Mouse (Mus musculus) embryo, embryonic 9.5 days (tissue): ENCODE data around the gene Lcn10.
A peak's percentile ranks its signal among the peaks of the same experiment; 100 is the strongest.
"Not testable (repeated sequence)": the region's sequence is repeated elsewhere in the genome, so short reads cannot be mapped to it uniquely, and the experiment has no call there.

Source experiments
- DNase-seq: peaks from one replicate; pipeline ENCODE4 v3.0.0-alpha.2; 2017; ENCODE audit errors: extremely low spot score

Gene Lcn10

DNA sequence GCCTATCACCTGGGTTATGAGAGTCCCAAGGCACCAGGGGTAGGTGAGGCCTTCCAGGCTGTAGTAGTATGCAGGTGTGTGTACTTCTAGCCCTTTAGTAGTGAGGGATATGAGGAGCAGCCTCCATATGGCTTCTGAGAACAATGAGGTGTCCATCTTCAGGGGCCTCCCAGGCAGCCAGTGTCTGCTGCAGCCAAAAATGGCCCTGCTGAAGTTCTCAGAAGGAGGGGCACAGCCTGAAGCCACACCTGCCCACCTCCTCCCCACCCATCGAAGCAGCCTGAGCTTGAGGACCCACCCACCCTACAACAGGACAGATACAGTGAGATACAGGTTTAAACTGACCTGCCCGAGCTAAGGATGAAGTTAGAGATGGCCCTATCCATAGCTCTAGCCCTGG is at the start of gene Lcn10:
Gene Lcn10 (plus strand): TSS at position 301 of the 400 bp plus-strand sequence.
- no peak for DNase-seq

DNA sequence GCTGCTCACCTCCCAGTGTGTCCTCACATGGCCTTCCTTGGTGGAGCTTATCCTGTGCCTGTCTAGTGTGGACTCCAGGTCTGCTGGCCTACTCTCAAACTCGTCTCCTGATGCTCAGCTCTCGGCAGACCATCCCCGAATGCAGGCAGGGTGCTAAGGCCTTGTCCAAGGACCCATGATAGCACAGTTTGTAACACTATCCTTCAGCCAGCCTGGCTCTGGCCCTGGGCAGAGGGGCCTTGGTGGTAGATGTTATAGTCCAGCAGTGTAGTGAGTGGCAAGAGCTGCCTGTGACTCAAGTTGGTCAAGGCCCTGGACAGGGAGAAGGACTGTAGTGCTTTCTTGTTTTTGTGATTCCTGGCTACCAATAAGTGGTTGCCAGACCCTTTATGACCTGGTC is 48.9 kb upstream of the Lcn10 start:
- DNase-seq = no peak

DNA sequence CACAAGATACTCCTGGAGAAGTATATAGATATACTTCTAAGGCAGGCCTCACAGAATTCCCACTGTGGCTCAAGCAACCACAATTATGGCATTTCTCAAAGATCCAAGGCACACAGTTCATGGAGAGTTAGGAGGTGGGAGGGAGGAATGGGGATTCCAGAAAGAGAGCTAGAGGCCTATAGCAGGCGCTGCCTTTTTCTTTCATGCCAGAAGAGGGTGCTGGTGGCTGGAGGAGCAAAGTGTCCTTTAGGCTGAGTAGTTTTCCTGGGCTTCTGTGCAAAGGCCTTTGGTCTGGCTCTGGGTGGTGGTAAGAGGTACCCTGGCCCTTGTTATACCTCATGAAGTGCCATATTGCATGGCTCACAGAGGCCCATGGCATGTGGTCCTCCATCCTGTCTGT is 48.5 kb upstream of the Lcn10 start:
- no peak for DNase-seq

DNA sequence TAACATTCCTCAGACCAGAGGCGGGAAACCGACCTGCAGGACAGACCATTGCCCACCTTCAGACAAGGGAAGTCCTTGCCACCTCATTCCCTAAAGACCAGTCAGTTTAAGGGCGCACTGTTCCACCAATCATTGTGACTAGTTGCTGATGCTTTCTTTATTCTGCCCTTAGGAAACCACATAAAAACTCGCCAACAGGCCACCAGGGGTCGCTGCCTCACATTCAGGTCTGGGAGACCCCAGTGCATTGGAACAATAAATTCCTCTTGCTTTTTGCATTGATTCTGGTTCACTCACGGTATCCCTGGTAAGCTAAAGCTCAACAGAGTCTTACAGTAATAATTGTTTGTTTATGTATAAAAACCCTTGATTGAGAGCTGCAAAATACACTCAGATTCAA is 42.6 kb upstream of the Lcn10 start:
- peak; percentile 39 for DNase-seq

DNA sequence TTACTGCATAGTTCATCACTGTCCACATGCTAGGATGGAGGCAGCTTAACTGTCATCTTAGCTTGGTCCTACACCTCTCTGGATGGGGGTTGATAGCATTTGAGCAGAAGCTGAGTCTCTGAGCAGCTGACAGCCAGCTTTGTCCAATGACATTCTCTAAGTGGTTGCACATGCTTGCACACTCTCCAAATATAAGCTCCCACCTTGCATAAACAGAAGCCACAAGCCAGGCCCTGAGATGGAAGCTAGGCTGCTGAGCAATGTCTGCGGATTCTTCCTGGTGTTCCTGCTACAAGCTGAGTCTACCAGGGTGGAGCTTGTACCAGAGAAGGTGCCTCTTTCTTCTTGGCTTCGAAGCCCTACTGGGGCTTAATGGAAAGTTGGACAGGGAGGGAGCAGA is 29.6 kb upstream of the Lcn10 start, which contains the start of gene Lcn8:
Gene Lcn8 (plus strand): TSS at position 219 of the 400 bp plus-strand sequence.
- no peak for DNase-seq

DNA sequence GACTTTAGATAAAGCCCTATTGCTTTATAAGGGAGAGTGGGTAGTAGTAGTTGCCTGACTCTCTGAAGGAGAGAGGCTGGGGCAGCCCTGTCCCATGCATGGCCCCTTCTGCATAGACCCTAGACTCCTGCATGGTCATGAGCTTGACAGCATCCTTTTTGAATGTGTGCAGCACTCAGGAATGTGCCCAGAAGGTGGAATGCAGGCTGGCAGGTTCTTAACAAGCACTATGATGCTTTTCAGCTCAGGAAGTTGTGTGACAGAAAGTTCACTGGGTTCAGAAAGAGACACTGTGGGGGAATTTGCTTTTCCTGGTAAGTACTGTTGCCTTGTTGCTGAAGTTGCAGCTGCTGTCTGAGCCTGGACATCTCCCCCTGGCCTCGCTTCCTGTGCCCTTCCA is 28.0 kb upstream of the Lcn10 start:
- no peak for DNase-seq

DNA sequence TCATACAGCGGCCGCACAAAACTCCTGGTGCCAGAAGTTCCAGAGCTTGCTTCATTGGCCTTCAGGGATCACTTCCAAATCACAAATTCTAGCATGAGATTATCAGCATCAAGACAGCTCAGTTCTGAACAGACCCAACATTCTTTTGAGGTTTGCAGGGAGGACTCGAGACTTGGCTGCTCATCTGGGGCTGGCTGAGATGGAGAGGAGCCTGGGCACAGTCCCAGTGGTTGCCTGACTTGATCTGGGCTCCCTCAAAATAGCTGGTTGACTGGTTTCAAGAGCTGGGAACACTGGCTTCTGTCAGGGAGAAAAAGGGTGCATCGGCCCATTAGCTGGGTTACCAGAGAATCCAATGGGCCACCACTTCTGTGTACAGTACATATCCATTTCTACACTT is 25.8 kb upstream of the Lcn10 start:
- no peak for DNase-seq

DNA sequence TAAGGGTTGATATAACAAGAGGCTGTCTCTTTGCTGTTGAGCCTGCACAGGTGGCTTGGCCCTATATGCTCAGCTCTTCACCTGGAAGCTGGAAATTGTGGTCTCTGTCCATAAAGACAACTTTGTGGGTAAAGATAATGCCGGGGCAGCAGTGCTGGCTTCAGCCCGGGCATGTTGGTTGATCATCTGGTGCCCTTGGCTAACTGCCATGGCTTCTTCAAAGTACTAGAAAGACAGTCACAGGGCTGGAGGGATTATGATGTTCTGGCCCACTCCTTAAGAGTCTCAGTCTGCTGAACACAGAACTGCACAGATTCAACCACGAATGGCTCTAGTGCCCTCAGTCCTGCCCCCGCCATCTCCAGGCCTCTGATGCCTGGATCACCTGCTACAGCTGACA is 25.3 kb upstream of the Lcn10 start:
- DNase-seq = no peak

DNA sequence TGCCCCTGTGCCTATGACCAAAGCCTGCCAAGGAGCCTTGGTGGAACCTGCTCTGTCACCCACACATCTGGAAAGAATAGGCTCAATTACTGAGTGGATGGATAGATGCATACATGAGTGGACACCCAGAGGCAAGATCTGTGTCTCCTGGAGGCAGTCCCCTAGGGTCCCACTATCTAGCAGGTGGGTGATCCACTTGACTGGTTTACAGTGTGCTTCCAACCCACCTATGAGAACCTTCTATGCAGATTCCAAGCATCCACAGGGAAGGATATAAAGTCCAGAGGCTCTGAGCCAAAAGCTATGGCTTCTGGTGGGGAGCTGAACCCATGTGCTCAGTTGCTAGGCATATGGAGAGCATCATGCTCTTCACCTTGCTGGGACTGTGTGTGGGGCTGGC is 24.9 kb upstream of the Lcn10 start, which contains the start of gene Lcn5:
Gene Lcn5 (plus strand): TSS at position 301 of the 400 bp plus-strand sequence.
- no peak for DNase-seq

DNA sequence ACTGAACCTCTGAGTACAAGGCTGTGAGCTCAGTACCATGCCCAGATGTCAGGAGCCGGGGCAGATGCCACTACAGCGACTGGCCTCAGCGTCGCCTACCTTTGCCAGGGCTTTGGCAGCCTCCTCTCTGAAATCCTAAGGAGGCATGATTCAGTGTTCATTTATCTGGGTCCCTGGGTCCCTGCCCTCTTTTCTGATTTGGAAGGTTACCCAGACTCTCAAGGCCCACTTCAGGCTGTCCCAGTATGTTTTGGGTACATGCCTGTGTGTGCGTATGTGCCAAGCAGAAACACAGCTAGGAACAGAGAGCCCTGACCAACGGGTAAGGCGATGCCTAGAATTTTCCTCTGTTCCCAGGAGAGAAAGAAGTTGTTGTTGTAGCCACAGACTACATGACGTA is 22.2 kb upstream of the Lcn10 start:
- no peak for DNase-seq

DNA sequence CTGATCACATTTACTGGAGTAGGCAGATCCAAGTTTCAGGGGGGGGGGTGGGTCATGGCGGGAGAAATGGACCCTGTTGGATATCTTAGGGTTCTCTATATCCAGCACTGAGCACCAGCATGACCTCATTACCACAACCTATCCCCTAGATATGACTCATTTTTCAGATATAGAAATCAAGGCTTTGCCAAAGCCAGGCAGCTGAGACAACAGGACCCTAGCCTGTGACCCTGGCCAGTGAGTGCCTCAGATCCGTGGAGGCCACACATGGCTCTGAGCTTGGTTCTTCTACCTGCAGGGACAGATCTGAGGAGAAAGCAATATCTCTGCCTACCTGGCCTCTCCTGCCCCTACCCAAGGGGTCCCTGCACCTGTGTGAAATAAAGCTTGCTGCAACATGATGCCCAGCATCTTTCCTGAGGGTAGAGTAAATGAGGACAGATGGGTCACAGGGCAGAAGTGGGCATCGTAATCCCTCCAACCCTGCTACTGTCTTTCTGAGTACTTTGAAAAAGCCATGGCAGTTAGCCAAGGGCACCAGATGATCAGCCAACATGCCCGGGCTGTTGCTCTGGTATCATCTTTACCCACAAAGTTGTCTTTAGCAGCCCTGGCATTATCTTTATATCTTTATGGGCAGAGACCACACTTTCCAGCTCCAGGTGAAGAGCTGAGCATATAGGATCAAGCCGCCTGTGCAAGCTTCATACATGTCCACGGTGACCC is 21.1 kb upstream of the Lcn10 start:
- DNase-seq = no peak

DNA sequence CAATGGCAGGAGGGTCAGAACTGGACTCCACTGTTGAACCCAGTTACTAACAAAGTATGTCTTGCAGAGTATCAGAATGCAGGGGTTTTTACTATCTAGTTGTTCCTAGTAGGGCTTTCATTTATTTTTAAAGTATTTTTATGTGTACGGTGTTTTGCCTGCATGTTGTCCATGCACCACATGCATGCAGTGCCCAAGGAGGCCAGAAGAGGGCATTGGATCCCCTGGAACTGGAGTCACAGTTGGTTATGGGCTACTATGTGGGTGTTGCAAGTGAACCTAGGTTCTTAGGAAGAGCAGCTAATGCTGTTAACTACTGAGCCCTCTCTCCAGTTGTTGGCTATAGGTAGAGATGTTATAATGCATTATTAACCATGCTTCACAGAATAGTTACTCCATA is 19.0 kb upstream of the Lcn10 start:
- DNase-seq = peak; percentile 52

DNA sequence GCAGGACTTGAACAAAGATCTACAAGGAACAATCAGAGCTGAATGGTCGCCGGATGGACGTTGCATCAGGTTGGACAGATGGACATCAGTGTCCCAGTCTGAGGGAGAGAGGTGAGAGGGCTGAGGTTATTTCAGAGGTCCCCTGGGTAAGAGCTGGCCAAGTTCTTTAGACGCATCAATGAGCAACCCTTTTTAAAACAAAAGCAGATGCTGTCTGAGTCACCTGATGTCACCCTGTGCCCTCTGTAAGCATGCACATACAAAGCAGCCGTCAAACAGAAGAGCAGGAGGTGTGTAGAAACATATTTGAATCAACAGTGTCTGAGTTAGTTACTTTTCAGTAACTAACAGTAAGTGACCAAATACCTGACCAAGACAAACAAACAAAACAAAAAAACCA is 18.4 kb upstream of the Lcn10 start:
- DNase-seq = no peak

DNA sequence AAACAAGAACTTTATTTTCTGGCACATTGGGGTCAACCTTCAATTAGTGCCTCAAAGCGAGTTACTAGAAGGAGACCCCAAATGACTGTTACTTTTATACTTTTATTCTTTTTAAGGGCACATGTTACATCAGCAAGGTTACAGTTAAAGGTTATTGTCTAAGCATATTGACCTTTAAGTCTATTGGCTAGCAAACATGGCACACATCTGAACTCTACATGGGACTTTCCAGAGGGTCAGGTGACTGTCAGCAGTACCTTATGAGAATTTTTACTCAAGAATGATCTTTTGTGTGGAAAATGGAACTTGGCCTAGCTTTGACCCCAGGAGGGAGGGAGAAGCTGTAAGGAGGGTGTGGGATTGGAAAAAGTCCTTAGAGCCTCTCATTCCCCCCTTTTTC is 16.0 kb upstream of the Lcn10 start:
- no peak for DNase-seq

DNA sequence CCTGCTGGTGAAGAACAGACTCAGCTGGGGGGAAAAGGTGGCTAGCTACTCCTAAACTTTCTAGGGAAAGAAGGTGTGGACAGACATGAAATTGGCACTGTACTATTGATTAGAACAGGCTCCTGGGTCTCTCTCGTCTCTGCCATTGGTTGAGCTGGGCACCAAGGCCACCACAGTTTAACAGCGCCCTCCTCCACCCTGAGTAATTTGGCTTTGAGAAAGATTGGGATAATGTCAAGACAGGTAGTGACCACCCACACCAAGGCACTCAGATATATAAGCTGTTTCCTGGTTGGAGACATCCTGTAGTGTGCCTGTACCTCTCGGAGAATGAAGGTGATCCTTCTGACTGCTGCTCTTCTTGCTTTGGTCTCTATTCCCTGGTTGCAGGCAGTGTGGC is 6.0 kb upstream of the Lcn10 start, which contains the start of gene Lcn6:
Gene Lcn6 (plus strand): TSS at position 301 of the 400 bp plus-strand sequence.
- no peak for DNase-seq

DNA sequence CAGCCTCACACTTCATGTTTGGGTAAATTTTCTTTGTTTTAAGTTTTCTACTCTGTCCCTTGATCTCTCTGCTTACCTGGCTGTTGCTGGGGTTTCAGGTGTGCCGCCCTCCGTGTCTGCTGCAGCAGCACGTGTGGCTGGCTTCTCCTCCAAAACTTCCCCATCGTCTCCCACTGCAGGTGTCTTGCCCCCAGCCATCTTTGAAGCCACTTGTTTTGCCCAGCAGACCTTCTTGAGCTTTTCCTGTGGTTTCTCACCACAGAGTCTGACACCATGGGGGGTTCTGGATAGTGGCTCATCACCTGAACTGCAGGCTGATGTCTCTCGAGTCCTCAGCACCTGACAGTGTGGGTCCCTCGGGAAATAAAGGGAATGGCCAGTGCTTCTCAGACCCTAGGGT is 3.0 kb upstream of the Lcn10 start:
- DNase-seq = no peak

DNA sequence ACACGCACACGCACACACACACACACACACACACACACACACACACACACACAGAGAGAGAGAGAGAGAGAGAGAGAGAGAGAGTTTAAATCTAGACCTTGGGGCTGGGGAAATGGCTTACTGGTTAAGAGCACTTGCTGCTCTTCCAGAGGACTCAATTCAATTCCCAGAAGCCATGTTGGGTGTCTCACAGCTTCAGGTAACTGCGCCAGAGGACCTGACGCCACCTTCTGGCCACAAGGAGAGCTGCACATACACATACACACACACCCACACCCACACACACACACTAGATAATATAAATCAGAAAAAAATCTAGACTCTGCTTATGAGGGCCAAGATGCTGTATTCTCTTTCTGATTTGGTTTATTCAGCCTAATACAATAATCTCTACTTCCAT is 4.4 kb downstream of the Lcn10 start:
- DNase-seq = no peak

DNA sequence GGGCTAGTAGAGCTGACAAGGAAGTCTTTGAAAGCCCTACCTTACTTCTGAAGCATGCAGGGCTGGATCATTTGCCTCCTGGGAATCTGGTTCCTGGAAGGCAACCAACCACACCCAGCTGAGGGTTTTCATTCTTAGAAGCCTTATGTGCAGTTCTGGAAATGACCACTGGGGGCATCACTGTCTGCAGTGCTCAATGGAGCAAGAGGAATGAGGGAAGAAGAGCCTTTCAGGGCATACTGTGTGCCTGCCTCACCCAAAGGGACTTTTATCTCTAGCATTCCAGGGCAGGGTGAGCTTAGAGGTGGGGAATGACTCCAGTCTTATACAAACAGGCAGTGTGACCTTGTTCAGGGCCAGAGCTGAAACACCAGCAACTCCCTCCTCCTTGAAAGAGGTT is 12.1 kb downstream of the Lcn10 start:
- DNase-seq = peak; percentile 65

DNA sequence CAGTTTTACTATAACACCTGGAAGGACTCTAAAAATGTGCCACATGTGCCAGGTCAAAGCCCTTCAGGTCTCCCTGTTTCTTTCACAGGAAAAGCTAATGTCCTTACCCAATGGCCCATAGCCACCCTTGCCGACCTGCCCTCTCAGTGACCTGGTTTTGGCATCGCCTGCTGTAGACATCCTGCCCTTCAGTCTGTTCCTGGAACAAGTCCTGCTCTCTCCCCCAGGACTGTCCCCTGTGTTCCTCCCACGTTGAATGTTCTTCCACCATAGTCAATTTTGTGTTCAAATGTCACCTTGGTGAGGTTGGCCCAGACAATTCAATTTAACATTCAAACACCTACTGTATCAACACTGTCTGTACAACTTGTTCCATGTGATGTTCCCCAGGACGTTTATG is 14.4 kb downstream of the Lcn10 start:
- no peak for DNase-seq

DNA sequence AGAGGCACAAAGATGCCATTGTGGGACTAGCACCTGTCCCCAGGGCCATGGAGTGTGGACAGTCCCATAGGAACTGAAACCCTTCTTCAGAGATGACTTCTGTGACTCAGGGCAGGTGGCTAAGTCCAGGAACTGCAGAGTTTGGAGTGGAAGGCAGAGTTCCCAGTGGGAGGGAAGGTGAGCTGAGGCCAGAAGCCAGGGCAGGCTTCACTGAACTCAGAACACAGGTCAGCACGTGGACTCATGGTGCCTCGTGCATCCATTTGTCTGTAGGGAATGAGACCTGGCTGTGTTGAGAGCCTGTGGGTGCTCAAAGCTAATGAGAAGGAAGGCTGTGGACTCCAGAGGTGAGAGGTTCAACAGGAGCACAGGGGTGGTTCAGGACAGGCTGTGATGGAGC is 16.2 kb downstream of the Lcn10 start:
- no peak for DNase-seq

DNA sequence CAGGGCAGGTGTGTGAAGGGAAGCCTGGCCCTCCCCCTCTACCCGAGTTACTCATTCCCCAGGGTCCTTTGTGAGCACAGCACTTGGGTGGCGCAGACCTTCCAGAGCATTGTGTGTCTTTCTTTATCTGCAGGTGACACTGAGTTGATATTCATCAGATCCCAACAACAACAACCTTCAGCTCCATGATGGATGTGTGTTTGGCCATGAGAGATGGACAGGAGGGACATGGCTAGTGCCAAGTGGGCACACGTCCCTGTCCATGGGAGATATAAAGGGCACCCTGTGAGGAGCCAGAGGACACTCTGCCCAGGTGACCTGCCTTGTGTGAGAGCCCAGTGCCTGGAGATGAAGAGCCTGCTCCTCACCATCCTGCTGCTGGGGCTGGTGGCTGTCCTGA is 17.2 kb downstream of the Lcn10 start, which contains the start of gene Obp2a:
Gene Obp2a (plus strand): TSS at position 301 of the 400 bp plus-strand sequence.
- not testable (repeated sequence) for DNase-seq

DNA sequence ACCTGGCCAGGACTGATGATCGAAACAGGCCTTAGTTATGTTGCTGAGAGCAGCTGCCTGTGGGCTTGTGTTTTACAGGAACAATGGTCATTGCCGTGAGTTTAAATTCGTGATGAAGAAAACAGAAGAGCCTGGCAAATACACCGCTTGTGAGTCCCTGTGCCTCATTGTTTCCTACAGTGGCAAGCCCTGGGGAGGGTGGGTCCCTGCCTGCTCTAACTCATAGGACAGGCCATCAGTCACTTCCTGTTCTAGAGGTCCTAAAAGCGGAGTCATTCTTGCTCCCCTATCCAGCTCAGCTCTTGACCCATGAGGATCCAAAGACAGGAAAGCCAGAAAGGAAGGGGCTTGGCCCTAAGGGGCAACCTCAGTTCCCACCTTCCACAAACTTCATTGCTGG is 18.5 kb downstream of the Lcn10 start:
- no peak for DNase-seq

DNA sequence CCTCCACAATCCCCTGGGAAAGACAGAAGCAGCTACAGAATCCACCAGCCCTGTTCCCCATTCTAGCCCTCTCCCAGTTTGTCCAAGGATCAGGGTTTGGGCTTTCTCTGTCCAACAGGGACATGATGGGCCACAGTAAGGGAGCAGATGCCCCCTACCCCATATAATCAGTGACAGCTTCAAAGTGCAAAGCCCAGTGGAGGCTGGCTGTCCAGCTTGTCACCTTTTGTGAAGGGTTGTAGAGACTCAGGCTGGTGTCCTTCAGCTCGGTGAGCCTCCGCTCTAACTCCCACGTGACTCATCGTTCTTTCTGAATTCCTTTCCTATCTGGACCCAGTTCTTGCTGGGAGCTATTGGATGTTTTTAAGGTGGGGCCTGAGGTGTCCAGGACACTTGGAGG is 21.2 kb downstream of the Lcn10 start:
- DNase-seq = no peak
